Mouse (Mus musculus) neural tube, embryonic 10.5 days (tissue): ENCODE measurements around the gene Spen.
"Not testable (repeated sequence)": the region's sequence is repeated elsewhere in the genome, so short reads cannot be mapped to it uniquely, and the experiment has no call there.

Experiments
- DNase-seq: peaks from one replicate; pipeline ENCODE4 v3.0.0-alpha.2; 2017; ENCODE audit warnings: low spot score; ENCODE audit errors: extremely low spot score

Spen gene

GRCm38 (mm10) chr4:141559898-141560263, 21.5 kb upstream of the Spen start:
- no peak for DNase-seq

- DNase-seq = peak; percentile 79
Measured at GRCm38 (mm10) chr4:141559131-141559897, 20.9 kb upstream of the Spen start.

GRCm38 (mm10) chr4:141558658-141559057, 20.3 kb upstream of the Spen start:
- DNase-seq = peak; percentile 41

- not testable (repeated sequence) for DNase-seq
Measured at GRCm38 (mm10) chr4:141556163-141556562, 17.8 kb upstream of the Spen start.

GRCm38 (mm10) chr4:141554255-141554865, 16.0 kb upstream of the Spen start:
- not testable (repeated sequence) for DNase-seq

- no peak for DNase-seq
Measured at GRCm38 (mm10) chr4:141552484-141552883, 14.1 kb upstream of the Spen start.

- DNase-seq = peak; percentile 27
Measured at GRCm38 (mm10) chr4:141547299-141547698, 8.9 kb upstream of the Spen start.

- peak; percentile 93 for DNase-seq
Measured at GRCm38 (mm10) chr4:141546334-141547200, 8.2 kb upstream of the Spen start.

- peak; percentile 100 for DNase-seq
Measured at GRCm38 (mm10) chr4:141545743-141546333, 7.4 kb upstream of the Spen start.

- peak; percentile 68 for DNase-seq
Measured at GRCm38 (mm10) chr4:141545071-141545742, 6.8 kb upstream of the Spen start.

- DNase-seq = no peak
Measured at GRCm38 (mm10) chr4:141544536-141544935, 6.1 kb upstream of the Spen start.

GRCm38 (mm10) chr4:141543593-141543992, 5.2 kb upstream of the Spen start:
- no peak for DNase-seq

- peak; percentile 29 for DNase-seq
Measured at GRCm38 (mm10) chr4:141541851-141542250, 3.5 kb upstream of the Spen start.

GRCm38 (mm10) chr4:141540844-141541243, 2.4 kb upstream of the Spen start:
- no peak for DNase-seq

- DNase-seq = no peak
Measured at GRCm38 (mm10) chr4:141539213-141539767, 893 bp upstream of the Spen start.

- DNase-seq = no peak
Measured at GRCm38 (mm10) chr4:141537706-141538407, 540 bp downstream of the Spen start.

GRCm38 (mm10) chr4:141537226-141537610, 1.2 kb downstream of the Spen start:
- no peak for DNase-seq

- DNase-seq = peak; percentile 93
Measured at GRCm38 (mm10) chr4:141536291-141537225, 1.8 kb downstream of the Spen start.
